Mouse (Mus musculus): ENCODE results near the gene Scrn3. TPM values are rescaled to one million over a fixed set of nuclear protein-coding genes. Genes with fewer than 3 reads are reported as not detected.

Gene Scrn3
- polyA plus RNA-seq, 1 experiment: 24.8 TPM

- Histone ChIP-seq H3K27ac (ENCODE audit: insufficient read depth, low read length) (no peak overlapping the region), H3K4me3 (ENCODE audit: insufficient read depth, low read length) (no peak overlapping the region), H3K4me1 (ENCODE audit: control insufficient read depth, insufficient read depth, low read length) (no peaks in the 10 kb centered on the region)
- TF ChIP-seq POLR2A (IDR thresholded peaks at IDR 0.05; ENCODE audit: extremely low read depth, insufficient read depth, low read length): no peak
- no peak for TF ChIP-seq CTCF (IDR thresholded peaks at IDR 0.05; ENCODE audit: extremely low read depth, insufficient read depth, low read length)
Measured at GRCm38 (mm10) chr2:73280356-73281047, 31.9 kb upstream of the Scrn3 start.

GRCm38 (mm10) chr2:73281048-73281661 lies 31.2 kb upstream of the Scrn3 start:
- TF ChIP-seq CTCF (IDR thresholded peaks at IDR 0.05; ENCODE audit: extremely low read depth, insufficient read depth, low read length) (no peak), POLR2A (IDR thresholded peaks at IDR 0.05; ENCODE audit: extremely low read depth, insufficient read depth, low read length) (no peak)
- H3K4me1 ChIP-seq (ENCODE audit: control insufficient read depth, insufficient read depth, low read length): no peaks in the 10 kb centered on the region
- no peak overlapping the region for H3K27ac ChIP-seq (ENCODE audit: insufficient read depth, low read length)
- H3K4me3 ChIP-seq (ENCODE audit: insufficient read depth, low read length): no peak overlapping the region

- Histone ChIP-seq H3K27ac (ENCODE audit: insufficient read depth, low read length) (no peak overlapping the region), H3K4me1 (ENCODE audit: control insufficient read depth, insufficient read depth, low read length) (no peaks in the 10 kb centered on the region), H3K4me3 (ENCODE audit: insufficient read depth, low read length) (no peak overlapping the region)
- no peak for TF ChIP-seq CTCF (IDR thresholded peaks at IDR 0.05; ENCODE audit: extremely low read depth, insufficient read depth, low read length)
- no peak for TF ChIP-seq POLR2A (IDR thresholded peaks at IDR 0.05; ENCODE audit: extremely low read depth, insufficient read depth, low read length)
Measured at GRCm38 (mm10) chr2:73281707-73282106, 30.7 kb upstream of the Scrn3 start.

- Histone ChIP-seq H3K27ac (ENCODE audit: insufficient read depth, low read length) (no peak overlapping the region), H3K4me3 (ENCODE audit: insufficient read depth, low read length) (no peak overlapping the region), H3K4me1 (ENCODE audit: control insufficient read depth, insufficient read depth, low read length) (no peaks in the 10 kb centered on the region)
- TF ChIP-seq CTCF (IDR thresholded peaks at IDR 0.05; ENCODE audit: extremely low read depth, insufficient read depth, low read length) (peak; percentile 35; the same call in 1 of the 2 replicates), POLR2A (IDR thresholded peaks at IDR 0.05; ENCODE audit: extremely low read depth, insufficient read depth, low read length) (no peak)
Measured at GRCm38 (mm10) chr2:73285630-73286029, 26.8 kb upstream of the Scrn3 start.

GRCm38 (mm10) chr2:73291130-73291529 lies 21.3 kb upstream of the Scrn3 start:
- Histone ChIP-seq H3K4me3 (ENCODE audit: insufficient read depth, low read length) (no peak overlapping the region), H3K27ac (ENCODE audit: insufficient read depth, low read length) (no peak overlapping the region), H3K4me1 (ENCODE audit: control insufficient read depth, insufficient read depth, low read length) (0 out of 2 replicates have a peak, but pooled peaks cover 1% of the 10 kb centered on the region)
- TF ChIP-seq POLR2A (IDR thresholded peaks at IDR 0.05; ENCODE audit: extremely low read depth, insufficient read depth, low read length): no peak
- TF ChIP-seq CTCF (IDR thresholded peaks at IDR 0.05; ENCODE audit: extremely low read depth, insufficient read depth, low read length): no peak

GRCm38 (mm10) chr2:73295023-73295422 lies 17.4 kb upstream of the Scrn3 start:
- TF ChIP-seq POLR2A (IDR thresholded peaks at IDR 0.05; ENCODE audit: extremely low read depth, insufficient read depth, low read length) (no peak), CTCF (IDR thresholded peaks at IDR 0.05; ENCODE audit: extremely low read depth, insufficient read depth, low read length) (no peak)
- 0 out of 2 replicates have a peak, but pooled peaks cover 1% of the 10 kb centered on the region for H3K4me1 ChIP-seq (ENCODE audit: control insufficient read depth, insufficient read depth, low read length)
- no peak overlapping the region for H3K4me3 ChIP-seq (ENCODE audit: insufficient read depth, low read length)
- H3K27ac ChIP-seq (ENCODE audit: insufficient read depth, low read length): no peak overlapping the region

GRCm38 (mm10) chr2:73298154-73298553 lies 14.2 kb upstream of the Scrn3 start:
- TF ChIP-seq CTCF (IDR thresholded peaks at IDR 0.05; ENCODE audit: extremely low read depth, insufficient read depth, low read length) (no peak), POLR2A (IDR thresholded peaks at IDR 0.05; ENCODE audit: extremely low read depth, insufficient read depth, low read length) (no peak)
- Histone ChIP-seq H3K4me1 (ENCODE audit: control insufficient read depth, insufficient read depth, low read length) (no peaks in the 10 kb centered on the region), H3K4me3 (ENCODE audit: insufficient read depth, low read length) (no peak overlapping the region), H3K27ac (ENCODE audit: insufficient read depth, low read length) (no peak overlapping the region)

- no peak overlapping the region for H3K27ac ChIP-seq (ENCODE audit: insufficient read depth, low read length)
- no peak overlapping the region for H3K4me3 ChIP-seq (ENCODE audit: insufficient read depth, low read length)
- no peak for TF ChIP-seq POLR2A (IDR thresholded peaks at IDR 0.05; ENCODE audit: extremely low read depth, insufficient read depth, low read length)
- no peak for TF ChIP-seq CTCF (IDR thresholded peaks at IDR 0.05; ENCODE audit: extremely low read depth, insufficient read depth, low read length)
- H3K4me1 ChIP-seq (ENCODE audit: control insufficient read depth, insufficient read depth, low read length): no peaks in the 10 kb centered on the region
Measured at GRCm38 (mm10) chr2:73298841-73299240, 13.6 kb upstream of the Scrn3 start.

GRCm38 (mm10) chr2:73301979-73302378 lies 10.4 kb upstream of the Scrn3 start:
- Histone ChIP-seq H3K4me1 (ENCODE audit: control insufficient read depth, insufficient read depth, low read length) (no peaks in the 10 kb centered on the region), H3K4me3 (ENCODE audit: insufficient read depth, low read length) (no peak overlapping the region), H3K27ac (ENCODE audit: insufficient read depth, low read length) (no peak overlapping the region)
- TF ChIP-seq POLR2A (IDR thresholded peaks at IDR 0.05; ENCODE audit: extremely low read depth, insufficient read depth, low read length) (no peak), CTCF (IDR thresholded peaks at IDR 0.05; ENCODE audit: extremely low read depth, insufficient read depth, low read length) (no peak)

- no peaks in the 10 kb centered on the region for H3K4me1 ChIP-seq (ENCODE audit: control insufficient read depth, insufficient read depth, low read length)
- no peak overlapping the region for H3K27ac ChIP-seq (ENCODE audit: insufficient read depth, low read length)
- no peak overlapping the region for H3K4me3 ChIP-seq (ENCODE audit: insufficient read depth, low read length)
- no peak for TF ChIP-seq POLR2A (IDR thresholded peaks at IDR 0.05; ENCODE audit: extremely low read depth, insufficient read depth, low read length)
- TF ChIP-seq CTCF (IDR thresholded peaks at IDR 0.05; ENCODE audit: extremely low read depth, insufficient read depth, low read length): no peak
Measured at GRCm38 (mm10) chr2:73302722-73303121, 9.7 kb upstream of the Scrn3 start.

Data from cortical plate, adult 2 months (tissue).